Mouse (Mus musculus) lung, postnatal 0 days (tissue): ENCODE results near the gene Ppp1r1a.

Source experiments
- CTCF ChIP-seq: IDR thresholded peaks from 2 replicates; pipeline ENCODE4 v1.5.1; 2016; ENCODE audit warnings: antibody characterized with exemption, mild to moderate bottlenecking
- EP300 ChIP-seq: IDR thresholded peaks from 2 replicates; pipeline ENCODE4 v1.6.1; 2016; ENCODE audit warnings: antibody characterized with exemption, mild to moderate bottlenecking, control low read depth

DNA sequence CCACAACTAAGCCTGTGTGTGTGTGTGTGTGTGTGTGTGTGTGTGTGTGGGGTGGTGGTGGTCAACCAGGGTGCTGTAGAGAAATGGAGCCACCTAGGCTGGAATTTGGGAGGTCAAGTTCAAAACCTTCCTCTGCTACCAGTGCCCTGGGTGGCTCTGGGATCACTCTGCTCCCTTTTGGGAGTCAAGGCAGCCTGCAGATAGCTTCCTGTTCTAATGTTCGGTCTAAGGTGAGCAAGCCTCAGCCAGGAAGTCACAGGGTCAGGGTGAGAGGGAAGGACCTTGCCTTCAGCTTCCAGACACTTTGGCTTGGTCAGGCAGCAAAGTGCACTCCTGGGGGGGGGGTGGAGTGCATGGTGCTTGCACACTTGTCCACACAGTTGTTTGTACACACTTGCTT, 2.8 kb upstream of the Ppp1r1a start:
- TF ChIP-seq CTCF (no peak), EP300 (no peak)
